In genomic region chr6:54368071-54368470, GRCm38 (mm10) we compare ENCODE assay signal across 8 mouse cellular contexts. TPM values are rescaled to one million over a fixed set of nuclear protein-coding genes. Genes with fewer than 3 reads are reported as not detected.
DNase-seq lines count a peak whose midpoint lies in the region; ATAC-seq and TF ChIP-seq lines count a peak whose summit lies in the region.

No protein-coding gene starts in this region.

- H3K9ac ChIP-seq in liver, embryonic 12.5 days, result no peak overlapping the region
- H3K9ac ChIP-seq in heart, postnatal 0 days (replicated peaks; ENCODE audit: low read depth, low read length), result no peak overlapping the region

- peak; percentile 67 for TF ChIP-seq CTCF in heart, postnatal 0 days (IDR thresholded peaks at IDR 0.05; ENCODE audit: low read depth)

- no peaks in the 10 kb centered on the region for H3K36me3 ChIP-seq in liver, embryonic 12.5 days
- no peaks in the 10 kb centered on the region for H3K36me3 ChIP-seq in heart, postnatal 0 days (replicated peaks; ENCODE audit: control insufficient read depth, insufficient read depth, low read length)
- H3K36me3 ChIP-seq in myocyte (ENCODE audit: control insufficient read depth, insufficient read depth), result no peaks in the 10 kb centered on the region

- intact Hi-C loops in left cerebral cortex, postnatal 36 days (cut with DNase I), result loop anchor here (5.0 kb wide), 2 partner anchors 111 to 586 kb away; no protein-coding TSS in a partner anchor

- no peak for TF ChIP-seq EP300 in heart, postnatal 0 days (IDR thresholded peaks at IDR 0.05; ENCODE audit: low read depth)

- no peaks in the 10 kb centered on the region; the same call in 1 of the 2 replicates for H3K4me1 ChIP-seq in liver, embryonic 12.5 days
- H3K4me1 ChIP-seq in heart, postnatal 0 days (ENCODE audit: control insufficient read depth, insufficient read depth), result peaks cover 4% of the 10 kb centered on the region; the same call in 1 of the 2 replicates

- no peak for TF ChIP-seq POLR2A in myocyte (IDR thresholded peaks at IDR 0.05; ENCODE audit: insufficient read length, low read depth)

- no peak overlapping the region for H3ac ChIP-seq in myocyte (ENCODE audit: control insufficient read depth, insufficient read length)

- H3K27ac ChIP-seq in liver, embryonic 12.5 days, result no peak overlapping the region
- no peak overlapping the region for H3K27ac ChIP-seq in heart, postnatal 0 days (ENCODE audit: low read depth)

- WGBS in liver, embryonic 12.5 days (ENCODE audit: insufficient replicate concordance), result 12% methylated on average over 6 of the region's 6 CpGs
- 9% methylated on average over 6 of the region's 6 CpGs for WGBS in heart, postnatal 0 days

- H3K4me2 ChIP-seq in liver, embryonic 12.5 days, result no peak overlapping the region
- H3K4me2 ChIP-seq in heart, postnatal 0 days (ENCODE audit: low read depth, low read length), result no peak overlapping the region
- peak overlapping the region; percentile 28 for H3K4me2 ChIP-seq in myocyte (ENCODE audit: low read depth)

- H3K9me3 ChIP-seq in liver, embryonic 12.5 days (replicated peaks), result no peaks in the 10 kb centered on the region
- H3K9me3 ChIP-seq in heart, postnatal 0 days (replicated peaks; ENCODE audit: control insufficient read depth, low read length), result no peaks in the 10 kb centered on the region

- H3K4me3 ChIP-seq in liver, embryonic 12.5 days, result no peak overlapping the region
- no peak overlapping the region for H3K4me3 ChIP-seq in heart, postnatal 0 days (ENCODE audit: low read depth, low read length)
- H3K4me3 ChIP-seq in myocyte, result no peak overlapping the region

- peaks cover 7% of the 10 kb centered on the region; the same call in 1 of the 2 replicates for H3K27me3 ChIP-seq in liver, embryonic 12.5 days (replicated peaks)
- no peaks in the 10 kb centered on the region for H3K27me3 ChIP-seq in heart, postnatal 0 days (ENCODE audit: control insufficient read depth, insufficient read depth, low read length)
- no peaks in the 10 kb centered on the region for H3K27me3 ChIP-seq in myocyte (ENCODE audit: control insufficient read depth, insufficient read depth, insufficient read length)

- ATAC-seq in liver, embryonic 12.5 days, result no peak
- peak; percentile 94 for ATAC-seq in common myeloid progenitor, adult 5-6 weeks (replicated peaks; ENCODE audit: low read depth, poor library complexity, severe bottlenecking)
- ATAC-seq in heart, postnatal 0 days (ENCODE audit: insufficient read depth, low read depth), result no peak

- DNase-seq in liver (peak; percentile 45), R1 (ENCODE audit: low read depth, low spot score) (peak; percentile 69)
- DNase-seq in heart, postnatal 0 days (ENCODE audit: low spot score), result peak; percentile 74
- peak; percentile 21 to 25 for DNase-seq in left cerebral cortex, postnatal 36 days (ENCODE audit: low spot score in 2 of 2)
- DNase-seq in T-cell, adult 2 months (ENCODE audit: low spot score), result no peak

- no peaks in the 10 kb centered on the region for H3K79me2 ChIP-seq in myocyte (ENCODE audit: control insufficient read depth, insufficient read depth)

TF ChIP-seq in myocyte, 11 proteins besides CTCF, POLR2A, EP300 and RAD21:
- TF ChIP-seq CEBPB (IDR thresholded peaks at IDR 0.05; ENCODE audit: insufficient read depth, poor library complexity, severe bottlenecking) (no peak), SRF (IDR thresholded peaks at IDR 0.05; ENCODE audit: control insufficient read depth, insufficient read length, low read depth) (no peak), USF1 (IDR thresholded peaks at IDR 0.05; ENCODE audit: low read depth) (no peak), POLR2AphosphoS2 (IDR thresholded peaks at IDR 0.05; ENCODE audit: insufficient read length, low read depth) (no peak), REST (IDR thresholded peaks at IDR 0.05; ENCODE audit: insufficient read depth, insufficient read length) (no peak), TCF3 (IDR thresholded peaks at IDR 0.05; ENCODE audit: insufficient read length, low read depth) (no peak), MAX (IDR thresholded peaks at IDR 0.05; ENCODE audit: low read depth) (no peak), MYOD1 (IDR thresholded peaks at IDR 0.05; ENCODE audit: control insufficient read depth in 1 of 3, insufficient read length in 2 of 3, low read depth in 2 of 3) (no peak)

RNA-seq across cellular contexts. Expression of gene Prr15, which starts 42.4 kb away (rescaled TPM):
- 0.67 and 0.80 TPM in 2 replicates for polyA plus RNA-seq in liver, embryonic 12.5 days (2016; fragmentation: Nextera tagmentation; extraction: Ambion mirVana)
- total RNA-seq in common myeloid progenitor, adult 5-6 weeks (2017), result not detected in 2 replicates
- 7.5 and 16.7 TPM in 2 replicates for total RNA-seq in heart, postnatal 0 days (2014; rRNA removed; ENCODE audit: low replicate concordance)
- polyA plus RNA-seq in heart, postnatal 0 days (2015; fragmentation: Nextera tagmentation; extraction: Ambion mirVana), result 14.3 and 14.8 TPM in 2 replicates
- total RNA-seq in left cerebral cortex, postnatal 36 days (2021), result 1 to 10 TPM; 1.4 to 1.8 TPM
- 0.11 TPM for polyA plus RNA-seq in myocyte (2012; fragmentation: generic; extraction: Trizol)
